Mouse (Mus musculus) spleen, adult 2 months (tissue): ENCODE measurements at regions not wholly inside any gene's neighbourhood (a gene's known extent, or its start where the extent isn't known, plus 50 kb on each side); places are given as distances from the start of the nearest gene placed in this dataset.

ENCODE experiments used
- DNase-seq, 2 experiments: peaks; one replicate each; pipeline versions ENCODE4 v3.0.0 to v3.0.0-alpha.2; 2012 to 2021; ENCODE audit warnings: low spot score in 2 of 2, low read depth in 1 of 2
- H3K27ac ChIP-seq: fragments of 200-500 bp; 2 replicates; pipeline ENCODE4 v1.5.1; 2012; ENCODE audit warnings: low read length, inconsistent platforms; ENCODE audit not compliant: insufficient read depth
- H3K27me3 ChIP-seq: fragments of 200-500 bp; 2 replicates; pipeline ENCODE4 v1.6.1; 2012; ENCODE audit warnings: mild to moderate bottlenecking, moderate library complexity, low read length, inconsistent platforms; ENCODE audit not compliant: control insufficient read depth, insufficient read depth
- H3K36me3 ChIP-seq: fragments of 200-500 bp; 2 replicates; pipeline ENCODE4 v1.6.1; 2012; ENCODE audit warnings: mild to moderate bottlenecking, low read length, inconsistent platforms; ENCODE audit not compliant: control insufficient read depth, insufficient read depth
- H3K4me1 ChIP-seq: fragments of 200-500 bp; 2 replicates; pipeline ENCODE4 v1.6.1; 2011; ENCODE audit warnings: inconsistent platforms; ENCODE audit not compliant: control insufficient read depth, insufficient read depth, insufficient read length
- H3K4me3 ChIP-seq: fragments of 200-500 bp; 2 replicates; pipeline ENCODE4 v1.5.1; 2011; ENCODE audit warnings: mild to moderate bottlenecking, inconsistent platforms; ENCODE audit not compliant: insufficient read depth, insufficient read length; ENCODE audit errors: extremely low read depth
- CTCF ChIP-seq: fragments of 200-500 bp; IDR thresholded peaks from 2 replicates; pipeline ENCODE4 v1.5.1; 2011; ENCODE audit warnings: mild to moderate bottlenecking, inconsistent platforms; ENCODE audit not compliant: insufficient read depth, insufficient read length, insufficient replicate concordance; ENCODE audit errors: extremely low read depth
- POLR2A ChIP-seq: fragments of 200-500 bp; IDR thresholded peaks from 2 replicates; pipeline ENCODE4 v1.6.1; 2011; ENCODE audit warnings: low read depth, low read length, inconsistent platforms
- WGBS: fragments of 180-500 bp; shearing (Covaris S2); methylation state at CpG from one replicate; pipeline ENCODE4 v1.1.7; 2018; 5-methylcytosine and 5-hydroxymethylcytosine counted together

DNA sequence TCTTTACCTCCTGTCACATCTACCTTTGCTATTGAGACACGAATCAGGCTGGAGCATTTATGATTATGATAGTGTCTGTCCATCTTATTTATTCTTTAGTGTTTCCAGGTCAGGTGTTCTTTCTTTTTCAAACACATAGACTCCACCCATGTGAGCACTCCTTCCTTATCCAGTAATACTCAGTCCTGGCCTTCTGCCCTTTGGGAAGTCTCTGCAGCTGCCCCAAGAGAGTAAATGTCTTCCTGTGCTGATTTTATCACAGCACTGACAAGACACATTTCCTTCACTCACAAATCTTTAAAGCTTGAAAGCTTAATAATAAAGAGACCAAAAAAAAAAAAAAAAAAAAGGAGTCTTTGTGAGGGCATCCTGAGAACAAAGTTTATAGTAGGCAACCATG lies 153.3 kb upstream of the Nampt start:
- DNase-seq, result no peak
- Histone ChIP-seq H3K4me1 (no peaks in the 10 kb centered on the region), H3K36me3 (no peaks in the 10 kb centered on the region), H3K4me3 (no peak overlapping the region), H3K27me3 (no peaks in the 10 kb centered on the region), H3K27ac (no peak overlapping the region)
- WGBS, result 76% methylated on average over 1 of the region's 1 CpGs
- TF ChIP-seq POLR2A (no peak), CTCF (no peak)

DNA sequence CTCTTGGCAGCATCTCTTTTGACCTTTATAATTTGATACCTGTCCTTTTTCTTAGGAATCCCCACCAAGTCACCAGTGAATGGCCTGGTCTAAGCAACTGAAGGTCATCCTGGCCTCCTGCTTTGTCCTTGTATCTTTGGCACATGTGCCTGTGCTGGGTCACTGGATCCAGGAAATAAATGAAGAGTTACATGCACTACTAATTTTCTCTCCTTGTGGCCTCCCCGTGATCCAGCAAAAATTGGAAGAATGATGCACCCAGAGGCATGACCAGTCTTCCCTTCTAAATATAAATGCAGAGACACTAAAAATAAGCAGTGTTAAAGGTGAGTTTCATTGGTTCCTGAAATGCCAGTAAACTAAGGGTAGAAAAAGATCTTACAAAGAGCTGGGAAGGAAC lies 141.4 kb upstream of the Nampt start:
- H3K4me3 ChIP-seq, result no peak overlapping the region
- H3K27me3 ChIP-seq, result no peaks in the 10 kb centered on the region
- no peak for TF ChIP-seq CTCF
- no peak for TF ChIP-seq POLR2A
- WGBS, result 85% methylated on average over 1 of the region's 1 CpGs
- no peak overlapping the region for H3K27ac ChIP-seq
- H3K36me3 ChIP-seq, result no peaks in the 10 kb centered on the region
- no peak for DNase-seq
- H3K4me1 ChIP-seq, result no peaks in the 10 kb centered on the region

DNA sequence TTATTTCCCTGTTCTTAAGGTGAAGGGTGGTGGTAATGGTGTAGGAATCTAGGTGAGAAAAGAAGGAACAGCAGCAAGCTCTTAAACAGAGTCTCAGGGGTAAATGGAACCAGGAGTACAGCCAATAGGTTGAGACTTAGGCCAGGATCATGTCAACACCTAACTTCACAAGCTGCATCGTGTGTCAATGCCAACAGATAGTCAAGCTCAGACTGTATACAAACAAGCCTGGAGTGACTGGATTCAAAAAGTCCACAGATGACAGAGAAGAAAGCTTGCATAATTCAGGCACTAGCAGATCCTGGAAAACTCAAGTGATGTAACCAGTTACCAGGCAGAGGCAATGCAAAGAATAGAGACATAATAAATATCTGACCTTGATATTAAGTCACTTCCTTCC lies 140.6 kb upstream of the Nampt start:
- 72% methylated on average over 1 of the region's 1 CpGs for WGBS
- H3K27ac ChIP-seq, result no peak overlapping the region
- no peak for TF ChIP-seq POLR2A
- no peak for TF ChIP-seq CTCF
- no peak for DNase-seq
- no peak overlapping the region for H3K4me3 ChIP-seq
- no peaks in the 10 kb centered on the region for H3K4me1 ChIP-seq
- no peaks in the 10 kb centered on the region for H3K27me3 ChIP-seq
- no peaks in the 10 kb centered on the region for H3K36me3 ChIP-seq

DNA sequence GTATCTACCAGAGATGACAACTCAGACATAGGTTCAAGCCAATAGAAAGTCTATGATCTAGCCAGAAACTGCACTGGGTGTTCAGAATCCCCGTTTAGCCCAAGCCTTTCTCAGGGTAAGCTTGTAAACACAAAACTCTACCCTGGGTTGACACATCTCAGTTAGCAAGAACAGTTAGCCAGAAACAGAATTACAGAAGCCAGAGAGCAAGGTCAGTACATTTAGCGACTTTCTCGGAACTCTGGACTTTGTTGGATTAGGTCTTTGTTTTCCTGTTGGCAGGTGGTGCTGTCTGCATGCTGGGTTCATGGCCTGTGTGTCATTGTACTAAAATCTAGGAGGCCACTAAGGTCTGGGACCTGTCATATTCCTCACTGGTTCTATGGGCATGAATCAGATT lies 137.4 kb upstream of the Nampt start:
- Histone ChIP-seq H3K36me3 (no peaks in the 10 kb centered on the region), H3K4me3 (no peak overlapping the region), H3K4me1 (no peaks in the 10 kb centered on the region), H3K27me3 (no peaks in the 10 kb centered on the region), H3K27ac (no peak overlapping the region)
- 86% methylated on average over 3 of the region's 3 CpGs for WGBS
- TF ChIP-seq POLR2A (no peak), CTCF (no peak)
- DNase-seq, result no peak

DNA sequence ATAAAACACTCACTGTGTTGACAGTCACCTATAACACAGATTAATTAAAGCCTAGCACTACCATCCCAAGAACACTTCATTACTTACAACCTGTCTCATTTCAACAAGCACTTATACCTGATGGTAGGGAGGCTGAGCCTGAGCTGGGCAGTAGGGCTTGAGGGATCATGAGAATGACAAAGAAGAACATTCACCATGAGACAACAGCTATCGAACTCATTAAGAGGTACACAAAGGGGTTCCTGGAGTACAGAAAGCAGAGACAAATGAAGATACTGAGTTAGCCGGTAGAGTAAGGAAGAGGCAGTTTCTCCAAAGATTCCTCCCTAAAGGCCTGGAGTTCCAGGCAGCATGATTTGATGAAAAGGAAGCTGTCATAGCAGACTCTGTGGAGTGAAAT lies 136.0 kb upstream of the Nampt start:
- 88% methylated on average over 2 of the region's 2 CpGs for WGBS
- no peak for DNase-seq
- TF ChIP-seq POLR2A, result no peak
- TF ChIP-seq CTCF, result no peak
- H3K36me3 ChIP-seq, result no peaks in the 10 kb centered on the region
- no peaks in the 10 kb centered on the region for H3K27me3 ChIP-seq
- H3K4me3 ChIP-seq, result no peak overlapping the region
- no peaks in the 10 kb centered on the region for H3K4me1 ChIP-seq
- no peak overlapping the region for H3K27ac ChIP-seq

DNA sequence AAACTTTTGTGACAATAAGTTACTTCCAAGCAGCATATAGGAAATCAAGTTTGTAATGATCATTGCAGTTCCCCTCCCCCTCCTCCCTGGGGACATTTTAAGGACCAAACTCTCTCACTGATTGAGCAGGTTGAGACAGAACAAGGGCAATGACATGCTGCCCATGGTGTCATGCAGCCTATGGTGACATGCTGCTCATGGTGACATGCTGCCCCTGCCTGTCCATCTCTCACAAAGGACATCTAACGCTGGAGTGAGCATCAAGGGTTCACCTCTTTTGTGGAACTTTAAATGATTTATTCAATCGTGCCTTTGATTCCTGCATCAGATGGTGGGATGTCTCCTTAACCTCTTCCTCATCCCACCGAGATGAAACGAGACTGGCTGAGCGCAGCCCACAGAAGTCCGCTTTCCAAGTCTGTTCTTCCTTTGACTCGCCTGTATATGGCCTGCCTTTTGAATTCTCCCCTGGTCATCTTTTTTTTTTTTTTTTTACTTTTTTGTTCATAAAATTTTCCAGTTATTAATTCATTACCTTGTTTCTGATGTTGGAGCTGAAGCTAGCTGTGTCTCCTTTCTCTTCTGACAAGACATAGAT lies 133.5 kb upstream of the Nampt start:
- H3K4me3 ChIP-seq, result no peak overlapping the region
- WGBS, result 88% methylated on average over 7 of the region's 7 CpGs
- no peaks in the 10 kb centered on the region for H3K4me1 ChIP-seq
- H3K27me3 ChIP-seq, result no peaks in the 10 kb centered on the region
- TF ChIP-seq POLR2A (no peak), CTCF (no peak)
- DNase-seq, result no peak
- H3K36me3 ChIP-seq, result no peaks in the 10 kb centered on the region
- no peak overlapping the region for H3K27ac ChIP-seq

DNA sequence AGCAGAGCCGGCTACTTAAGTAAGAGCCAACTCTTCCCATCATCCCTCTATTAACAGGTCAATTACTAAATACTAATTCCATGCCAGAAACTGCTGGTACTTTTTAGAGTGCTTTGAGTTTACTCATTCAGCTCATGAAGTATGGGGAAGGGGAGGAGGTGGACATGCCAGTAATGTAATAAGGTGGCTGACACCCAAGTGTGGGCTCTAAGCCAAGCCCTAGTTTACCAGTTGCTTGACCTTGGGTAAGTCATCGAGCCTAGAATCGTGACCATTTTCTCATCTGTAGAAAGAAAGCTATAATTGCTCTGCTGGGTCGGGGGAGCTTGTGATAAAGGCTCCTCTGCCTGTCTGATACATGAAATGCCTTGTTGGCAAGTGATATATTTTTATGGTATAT lies 130.0 kb upstream of the Nampt start:
- no peak overlapping the region for H3K4me3 ChIP-seq
- TF ChIP-seq CTCF (no peak), POLR2A (no peak)
- H3K36me3 ChIP-seq, result no peaks in the 10 kb centered on the region
- DNase-seq, result no peak
- no peaks in the 10 kb centered on the region for H3K4me1 ChIP-seq
- 83% methylated on average over 4 of the region's 4 CpGs for WGBS
- no peak overlapping the region for H3K27ac ChIP-seq
- no peaks in the 10 kb centered on the region for H3K27me3 ChIP-seq
